Mouse (Mus musculus): Measurements from ENCODE around the gene Lrrc30.

Gene Lrrc30

DNA sequence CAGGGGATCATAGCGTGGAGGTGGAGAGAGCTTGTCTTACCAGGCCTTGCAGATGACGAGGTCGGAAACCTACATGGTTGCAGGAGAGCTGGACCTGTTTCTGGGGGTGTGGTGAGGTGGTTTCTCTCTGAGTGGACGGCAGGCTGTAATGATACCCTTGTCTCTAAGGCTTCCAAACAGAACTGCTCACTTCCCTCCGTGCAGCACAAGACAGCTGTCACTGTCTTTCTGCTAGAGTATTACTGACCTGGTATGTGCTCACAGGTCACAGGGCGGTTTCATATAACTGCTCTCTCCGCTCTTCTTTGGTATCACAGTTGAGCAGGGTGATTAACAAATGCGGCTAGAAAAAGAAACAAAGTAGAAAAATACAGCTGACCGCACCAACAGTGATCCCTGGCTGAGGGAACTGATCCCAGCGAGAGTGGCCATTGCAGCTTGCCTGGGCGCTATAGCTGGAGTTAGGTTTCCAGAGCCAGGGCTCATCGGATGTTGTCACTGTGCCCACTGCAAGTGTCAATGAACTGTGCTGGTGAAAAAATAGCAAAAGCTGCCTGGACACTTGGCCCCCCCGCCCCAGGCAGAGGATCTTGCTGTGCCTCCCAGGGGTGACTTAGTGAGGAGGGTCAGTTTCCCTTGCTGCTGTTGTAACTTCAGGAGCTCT lies at the start of gene Lrrc30:
TSS of gene Lrrc30 (minus strand) at position 48 of the 664 bp plus-strand sequence.
- no peak for DNase-seq (ENCODE audit: low spot score in 2 of 2)

DNA sequence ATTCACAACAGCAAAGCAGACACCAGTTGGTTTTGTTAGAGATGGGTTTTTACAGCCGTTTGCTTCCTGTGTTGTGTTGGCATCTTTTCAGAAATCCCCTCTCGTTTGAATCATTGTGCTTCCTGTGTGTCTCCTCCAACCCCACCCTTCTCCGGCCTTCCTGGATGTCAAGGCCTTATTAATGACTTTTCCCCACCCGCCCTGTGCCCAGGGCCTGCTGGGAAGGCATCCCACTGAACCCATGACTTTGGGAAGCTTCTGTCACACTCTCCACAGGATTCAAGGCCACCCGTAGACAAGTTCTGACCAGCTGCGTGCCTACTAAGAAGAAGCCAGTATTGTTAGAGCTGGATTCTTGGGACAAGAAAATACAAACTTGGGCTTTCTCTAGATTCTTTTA lies 48.6 kb upstream of the Lrrc30 start:
- no peak for DNase-seq (ENCODE audit: low spot score in 2 of 2)

DNA sequence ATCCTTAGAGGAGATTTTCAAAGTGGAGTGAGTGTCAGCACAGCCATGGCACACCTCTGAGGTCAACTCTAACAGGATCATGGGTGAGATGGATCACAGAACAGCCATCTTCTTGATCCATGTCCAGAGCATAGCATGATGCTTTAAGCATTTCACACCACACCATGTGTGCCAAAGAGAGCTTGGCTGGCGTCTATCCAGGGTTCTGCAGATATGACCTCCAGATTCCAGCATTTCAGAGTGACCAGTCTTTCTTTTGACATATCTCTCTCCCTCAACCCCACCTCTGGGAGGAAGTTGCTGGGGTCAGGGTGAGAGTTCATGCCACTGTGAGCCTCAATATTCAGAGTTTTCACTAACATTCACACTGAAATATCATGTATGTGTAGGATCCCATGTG lies 46.1 kb upstream of the Lrrc30 start:
- DNase-seq (ENCODE audit: low spot score in 2 of 2) = no peak

DNA sequence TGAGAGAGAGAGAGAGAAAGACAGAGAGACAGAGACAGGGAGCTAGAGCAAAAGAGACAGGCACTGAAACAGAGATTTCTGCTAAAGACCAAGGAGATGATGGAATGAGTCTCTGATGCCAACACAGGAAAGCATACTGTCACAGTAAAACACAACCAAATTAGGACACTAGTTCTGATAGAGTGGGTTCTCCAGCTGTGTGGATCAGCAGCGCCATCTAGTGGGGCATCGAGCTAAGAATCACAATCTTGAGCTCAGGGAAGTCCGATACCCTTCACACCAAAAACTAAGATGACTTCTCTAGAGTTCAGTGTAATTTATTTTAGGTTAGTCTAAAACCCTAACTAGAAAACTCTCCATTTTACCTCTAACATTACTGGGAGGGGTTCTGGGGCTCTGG lies 35.5 kb upstream of the Lrrc30 start:
- peak; percentile 35 to 61 for DNase-seq (ENCODE audit: low spot score in 2 of 2)

DNA sequence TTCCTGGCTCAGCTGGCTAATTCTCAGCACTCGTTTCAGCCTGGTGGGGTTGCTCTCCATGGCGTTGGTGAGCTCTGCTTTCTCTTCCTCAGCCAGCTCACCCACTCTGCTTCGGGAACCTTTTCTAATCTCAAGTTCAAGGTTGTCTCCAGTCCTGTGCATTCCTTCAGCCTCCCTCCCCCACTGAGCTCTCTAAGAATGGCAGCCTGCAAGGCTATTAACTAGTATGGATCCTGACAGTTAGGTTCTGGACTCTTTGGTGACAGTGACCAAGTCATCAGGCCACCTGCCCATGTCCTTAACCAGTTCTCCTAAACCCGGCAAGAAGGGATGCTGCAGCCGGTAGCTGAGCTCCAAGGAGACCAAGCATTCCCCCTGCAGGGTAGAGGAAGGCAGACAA lies 34.5 kb upstream of the Lrrc30 start:
- DNase-seq (ENCODE audit: low spot score in 2 of 2) = peak in 1 of 2 experiments; percentile 55

DNA sequence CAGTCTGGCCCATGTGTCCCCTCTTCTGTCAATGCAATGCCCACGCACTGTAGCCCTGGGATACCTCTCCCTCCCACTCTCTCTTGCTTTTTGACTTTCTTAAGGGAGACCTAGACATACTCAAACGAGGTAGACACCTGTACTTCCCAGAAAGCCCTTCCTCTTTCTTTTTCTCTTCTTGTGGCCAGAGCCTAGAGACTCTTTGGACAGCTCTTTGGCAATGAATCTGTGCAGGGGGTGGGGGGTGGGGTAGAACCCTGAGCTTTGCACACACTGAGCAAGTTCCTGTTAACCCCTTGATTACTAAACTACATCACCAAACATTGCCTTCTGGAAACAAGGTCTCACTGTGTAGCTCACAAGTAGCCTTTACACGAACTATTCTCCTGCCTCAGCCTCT lies 31.8 kb upstream of the Lrrc30 start:
- no peak for DNase-seq (ENCODE audit: low spot score in 2 of 2)

DNA sequence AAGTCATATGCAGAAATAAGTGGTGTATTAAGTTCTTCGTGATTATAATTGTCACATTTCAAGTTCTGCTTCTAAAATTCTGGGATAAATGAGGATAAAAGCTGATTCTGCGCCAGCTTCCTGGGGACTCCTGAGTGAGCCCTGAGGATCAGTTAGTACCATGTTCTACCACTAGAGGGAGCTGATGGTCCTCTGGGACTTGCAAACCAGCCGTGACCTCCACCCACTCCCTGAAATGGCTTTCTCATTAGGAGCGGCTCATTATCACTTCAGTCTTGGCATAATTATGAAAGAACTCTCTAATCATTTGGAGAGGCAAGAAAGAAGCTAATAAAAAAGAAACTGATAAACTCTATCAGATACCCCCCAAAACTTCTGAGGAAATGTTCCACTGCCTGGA lies 19.0 kb upstream of the Lrrc30 start:
- DNase-seq (ENCODE audit: low spot score in 2 of 2) = peak in 1 of 2 experiments; percentile 58

DNA sequence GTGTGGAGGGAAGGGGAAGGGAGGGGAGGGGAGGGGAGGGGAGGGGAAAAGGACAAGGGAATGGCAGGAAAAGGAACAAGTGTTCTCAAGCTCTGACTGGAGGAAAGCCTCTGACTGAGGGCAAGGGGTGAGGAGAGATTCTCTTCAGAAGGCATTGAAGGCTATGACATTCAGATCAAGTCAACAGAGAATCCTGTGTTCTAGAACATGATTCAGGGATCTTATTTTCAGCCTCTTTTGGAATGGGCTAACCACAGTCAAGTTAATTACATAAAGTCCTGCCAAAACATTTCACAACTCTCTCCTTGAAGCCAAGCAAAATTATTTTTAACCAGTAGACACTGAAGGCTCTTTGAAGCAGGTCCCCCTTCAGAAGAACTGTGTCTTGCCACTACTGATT lies 9.1 kb upstream of the Lrrc30 start:
- DNase-seq (ENCODE audit: low spot score in 2 of 2) = peak in 1 of 2 experiments; percentile 9

DNA sequence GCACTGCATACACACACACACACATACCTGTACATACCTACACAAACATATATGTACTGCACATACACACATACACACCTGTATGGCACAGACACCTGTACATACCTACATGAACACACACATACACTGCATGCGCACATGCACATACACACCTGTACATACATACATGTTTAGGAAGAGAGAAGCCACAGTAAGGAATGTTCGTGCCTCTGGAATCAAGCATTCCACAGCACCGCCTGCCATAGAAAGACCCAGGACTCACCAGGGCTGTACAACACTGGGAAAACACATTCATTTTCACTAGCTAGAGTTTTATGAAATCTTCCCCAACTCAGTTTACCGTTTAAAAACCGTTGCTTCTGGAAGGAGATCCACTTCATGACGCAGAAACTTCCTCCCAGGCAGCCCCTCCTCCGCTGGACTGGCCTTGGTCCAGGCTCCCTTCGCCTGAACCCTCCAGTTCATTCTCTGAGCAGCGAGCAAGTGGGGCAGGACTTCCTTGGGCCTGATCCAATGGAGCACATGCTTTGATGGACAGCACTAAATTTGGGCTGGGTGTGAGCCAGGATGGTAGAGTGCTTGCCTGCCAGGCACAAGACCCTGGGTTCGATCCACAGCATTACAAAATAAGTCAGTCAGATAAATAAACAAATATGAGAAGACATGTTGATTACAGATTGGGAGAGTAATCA lies 5.7 kb upstream of the Lrrc30 start:
- peak in 1 of 2 experiments; percentile 59 for DNase-seq (ENCODE audit: low spot score in 2 of 2)

DNA sequence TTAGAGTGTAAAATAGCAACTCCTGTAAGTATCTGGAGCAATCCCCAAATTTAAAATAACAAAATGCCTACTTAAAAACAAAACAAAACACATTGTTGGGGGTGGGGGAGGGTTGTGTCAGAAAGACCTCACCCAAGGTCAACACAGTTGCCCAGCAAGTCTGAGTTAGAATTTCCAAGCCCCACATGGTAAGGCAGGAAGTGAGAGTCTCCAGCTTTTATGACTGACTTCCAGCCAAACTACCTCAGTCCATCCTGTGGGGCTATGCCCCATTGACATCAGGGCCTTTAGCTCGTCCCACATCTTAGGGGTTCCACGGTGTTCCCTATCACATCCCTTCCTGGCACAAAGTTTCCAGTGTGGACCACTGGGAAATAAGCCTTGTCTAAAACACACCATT lies 4.4 kb upstream of the Lrrc30 start:
- no peak for DNase-seq (ENCODE audit: low spot score in 2 of 2)

DNA sequence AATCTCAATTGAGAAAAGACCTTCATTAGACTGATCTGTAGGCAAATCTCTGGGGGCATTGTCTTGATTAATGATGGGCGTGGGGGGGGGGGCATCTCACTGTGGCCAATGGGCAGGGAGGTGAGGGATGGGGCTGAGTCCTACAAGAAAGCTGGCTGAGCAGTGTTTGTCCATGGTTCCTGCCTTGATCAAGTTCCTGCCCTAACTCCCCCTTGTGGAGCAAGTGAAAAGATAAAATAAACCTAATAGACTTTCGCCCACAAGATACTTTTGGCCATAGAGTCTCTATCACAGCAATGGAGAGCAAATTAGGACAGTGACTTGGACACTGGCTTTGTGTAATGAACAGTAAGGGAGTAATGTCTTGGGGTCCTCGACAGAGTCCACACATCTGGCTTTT lies 3.8 kb upstream of the Lrrc30 start:
- no peak for DNase-seq (ENCODE audit: low spot score in 2 of 2)

DNA sequence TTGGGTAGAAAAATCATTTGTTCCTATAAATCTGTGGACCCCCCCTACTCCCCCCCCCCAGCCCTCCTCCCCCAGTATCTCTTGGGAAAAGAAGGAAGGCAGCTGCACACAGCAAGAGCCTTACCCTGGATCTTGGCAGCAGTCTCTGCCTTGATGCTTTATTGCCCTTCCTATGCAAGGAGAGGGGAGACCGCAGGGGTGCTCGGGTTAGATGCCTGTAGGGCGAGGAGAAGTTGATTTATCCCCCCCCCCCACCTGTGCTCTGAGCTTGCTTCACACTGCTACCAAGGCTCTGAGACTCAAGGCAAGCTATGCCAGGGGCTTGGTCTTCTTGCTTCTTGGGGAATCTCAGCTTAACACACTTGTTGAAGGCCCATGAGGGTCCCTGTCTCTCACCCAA lies 2.8 kb downstream of the Lrrc30 start:
- DNase-seq (ENCODE audit: low spot score in 2 of 2) = no peak

DNA sequence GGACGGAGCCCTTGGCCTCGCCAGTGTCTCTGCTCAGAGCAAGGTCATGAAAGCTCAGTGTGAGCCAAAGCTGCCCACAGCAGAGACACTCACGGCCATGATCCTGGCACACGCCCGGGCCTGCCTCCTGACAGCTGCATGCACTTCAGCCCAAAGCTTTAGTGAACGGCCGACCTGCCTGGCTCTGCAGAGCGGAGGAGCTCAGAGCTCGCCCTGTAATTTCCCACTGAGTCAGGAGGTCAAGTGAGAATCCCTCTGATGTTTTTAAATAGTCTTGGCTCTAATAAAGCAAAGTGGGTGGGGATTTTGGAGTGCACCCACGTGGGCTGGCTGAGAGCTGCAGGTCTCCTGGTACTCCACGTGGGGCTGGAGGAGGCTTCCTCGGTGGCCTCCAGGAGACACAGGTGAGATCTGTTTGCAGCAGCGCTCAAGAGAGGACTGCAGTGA lies 3.3 kb downstream of the Lrrc30 start:
- DNase-seq (ENCODE audit: low spot score in 2 of 2) = peak in 1 of 2 experiments; percentile 39

DNA sequence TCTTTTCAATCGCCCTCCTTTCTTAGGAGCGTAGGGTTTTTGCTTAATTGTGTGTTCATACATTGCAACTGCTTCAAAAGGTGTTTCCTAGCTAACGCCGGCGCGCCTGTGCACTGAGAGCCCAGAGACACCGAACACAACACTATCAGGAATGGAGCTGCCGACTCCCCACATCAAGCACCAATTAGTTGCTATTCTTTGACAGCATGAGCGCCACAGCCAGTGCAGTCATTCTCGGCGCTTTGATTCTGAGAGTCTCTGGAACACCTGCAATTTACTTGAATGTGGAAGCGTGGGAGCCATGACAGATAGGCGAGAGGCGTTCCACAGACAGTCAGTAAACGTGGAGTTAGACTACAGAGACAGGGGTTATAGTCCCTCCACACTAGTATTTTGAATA lies 4.0 kb downstream of the Lrrc30 start:
- no peak for DNase-seq (ENCODE audit: low spot score in 2 of 2)

DNA sequence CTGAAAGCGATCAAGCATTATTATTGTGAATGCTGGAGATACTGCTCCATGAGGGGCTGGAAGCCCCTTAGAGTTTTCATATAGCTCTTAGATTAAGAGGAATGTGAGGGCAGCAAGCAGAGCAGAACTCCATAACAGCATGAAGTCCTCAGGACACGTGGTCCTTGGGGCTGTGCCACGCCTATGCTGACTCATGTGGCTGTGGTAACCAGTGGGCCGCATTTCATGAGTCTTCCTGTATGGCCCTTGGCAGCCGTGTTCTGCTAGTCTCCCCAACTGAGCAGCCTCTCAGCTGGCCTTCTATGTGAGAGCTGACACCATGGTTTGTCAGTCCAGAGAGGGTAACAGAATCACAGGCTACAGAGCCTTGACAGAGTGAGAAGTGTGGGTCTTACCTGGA lies 7.1 kb downstream of the Lrrc30 start:
- no peak for DNase-seq (ENCODE audit: low spot score in 2 of 2)

DNA sequence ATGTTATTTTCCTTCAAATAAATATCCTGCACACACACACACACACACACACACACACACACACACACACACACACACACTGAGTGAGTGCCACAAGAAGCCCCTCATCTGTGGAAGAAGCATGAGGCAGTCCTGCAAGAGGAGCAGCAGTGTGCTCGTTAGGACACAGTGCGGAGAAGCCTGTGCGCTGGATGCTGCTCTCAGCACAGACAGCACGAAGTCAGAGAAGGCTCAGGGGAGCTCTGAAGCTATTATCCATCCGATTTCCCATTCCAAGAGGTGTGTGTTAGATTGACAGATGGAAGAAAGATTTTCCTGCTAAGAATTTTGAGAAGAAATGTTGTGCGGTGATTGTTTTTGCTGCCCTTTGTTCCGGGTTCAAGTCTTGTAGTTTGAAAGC lies 13.5 kb downstream of the Lrrc30 start:
- no peak for DNase-seq (ENCODE audit: low spot score in 2 of 2)

DNA sequence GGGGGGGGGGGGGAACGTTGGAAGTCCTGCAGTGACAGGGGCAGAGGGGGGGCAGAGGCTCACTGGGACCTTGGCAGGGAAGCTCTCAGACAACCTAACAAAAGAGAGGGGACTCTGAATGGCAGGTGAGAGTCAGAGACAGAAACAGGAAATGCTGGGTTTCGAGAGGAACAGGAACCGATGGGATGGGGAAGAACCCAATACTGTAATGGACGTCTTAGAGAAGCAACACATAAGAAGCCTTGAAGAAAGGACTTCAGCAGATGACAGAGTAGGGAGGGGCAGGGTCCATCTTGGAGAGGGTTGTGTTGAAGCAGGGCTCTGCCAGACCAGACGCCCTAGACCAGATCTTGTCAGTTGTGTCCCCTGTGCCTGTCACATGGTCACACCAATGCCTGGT lies 18.1 kb downstream of the Lrrc30 start:
- no peak for DNase-seq (ENCODE audit: low spot score in 2 of 2)

DNA sequence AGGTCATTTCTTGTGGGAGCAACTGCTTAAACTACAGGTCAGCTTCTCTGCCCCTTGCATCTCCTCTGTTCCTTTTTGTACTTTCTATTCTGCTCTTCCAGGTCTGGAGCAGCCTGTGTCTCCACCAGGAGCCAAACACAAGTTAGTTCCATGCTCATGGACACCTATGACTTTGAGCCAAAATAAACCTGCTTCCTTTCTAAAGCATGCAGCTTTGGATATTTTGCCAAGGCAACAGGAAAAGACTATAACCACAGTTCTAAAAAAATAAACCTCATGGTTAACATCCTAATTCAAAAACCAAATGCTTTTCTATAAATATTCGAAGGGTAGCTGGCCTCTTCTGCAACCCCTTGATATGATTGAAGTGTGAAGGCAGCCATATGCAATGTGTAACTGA lies 19.9 kb downstream of the Lrrc30 start:
- no peak for DNase-seq (ENCODE audit: low spot score in 2 of 2)

DNA sequence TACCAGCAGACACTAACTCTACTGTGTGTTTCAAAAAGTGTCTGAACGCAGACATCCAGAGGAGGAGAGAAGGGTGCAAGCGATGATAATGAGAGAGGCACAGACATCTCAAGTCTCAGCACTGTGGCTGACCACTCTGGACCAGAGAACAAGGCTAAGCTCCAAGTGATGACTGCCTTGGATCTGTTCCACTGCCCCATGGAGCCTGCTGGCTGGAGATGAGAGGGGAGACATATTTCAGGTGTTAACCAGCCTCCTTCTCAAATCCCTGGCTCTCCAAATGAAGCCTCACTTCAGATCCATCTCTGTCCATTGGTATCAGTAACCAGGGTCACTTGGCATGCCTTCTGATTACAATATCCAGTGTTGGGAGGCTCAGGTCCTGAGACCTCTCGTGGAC lies 20.4 kb downstream of the Lrrc30 start:
- DNase-seq (ENCODE audit: low spot score in 2 of 2) = no peak

DNA sequence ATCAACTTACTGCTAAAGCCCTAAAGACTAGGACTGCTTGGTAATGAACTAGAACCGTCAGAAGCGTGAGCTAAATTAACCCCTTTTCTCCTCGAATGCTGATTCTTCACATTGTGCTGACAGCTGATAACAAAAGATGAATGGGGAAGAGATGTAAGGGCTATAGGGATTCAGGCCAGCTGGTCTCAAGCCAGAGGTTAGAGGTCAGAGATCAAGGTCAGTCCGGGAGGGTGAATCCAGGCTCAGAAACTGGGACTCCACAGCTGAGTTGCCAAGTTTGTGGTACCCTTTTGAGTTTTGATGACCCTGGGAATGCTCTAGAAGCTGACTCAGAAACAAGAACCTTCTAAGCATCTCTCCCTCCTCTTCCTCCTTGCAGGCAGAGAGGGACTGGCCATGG lies 28.1 kb downstream of the Lrrc30 start:
- no peak for DNase-seq (ENCODE audit: low spot score in 2 of 2)

DNA sequence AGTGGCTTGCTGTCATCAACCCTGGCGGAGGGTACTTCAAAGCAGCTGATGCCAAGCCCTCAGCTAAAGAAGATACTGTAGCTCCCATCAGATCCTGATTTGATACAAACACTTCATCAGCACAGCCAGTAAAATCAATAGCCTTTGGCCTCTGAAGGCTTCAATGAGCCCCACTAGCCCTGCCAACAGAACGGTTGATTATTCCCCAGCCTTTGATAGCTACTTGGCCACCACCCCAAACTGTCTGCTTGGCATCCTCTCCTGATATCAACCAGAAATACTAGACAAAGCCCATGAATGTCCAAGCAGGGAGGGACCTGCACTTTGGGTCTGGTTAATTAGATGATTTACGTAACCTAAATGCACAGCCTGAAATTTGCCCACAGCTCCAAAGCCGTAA lies 30.0 kb downstream of the Lrrc30 start:
- no peak for DNase-seq (ENCODE audit: low spot score in 2 of 2)

DNA sequence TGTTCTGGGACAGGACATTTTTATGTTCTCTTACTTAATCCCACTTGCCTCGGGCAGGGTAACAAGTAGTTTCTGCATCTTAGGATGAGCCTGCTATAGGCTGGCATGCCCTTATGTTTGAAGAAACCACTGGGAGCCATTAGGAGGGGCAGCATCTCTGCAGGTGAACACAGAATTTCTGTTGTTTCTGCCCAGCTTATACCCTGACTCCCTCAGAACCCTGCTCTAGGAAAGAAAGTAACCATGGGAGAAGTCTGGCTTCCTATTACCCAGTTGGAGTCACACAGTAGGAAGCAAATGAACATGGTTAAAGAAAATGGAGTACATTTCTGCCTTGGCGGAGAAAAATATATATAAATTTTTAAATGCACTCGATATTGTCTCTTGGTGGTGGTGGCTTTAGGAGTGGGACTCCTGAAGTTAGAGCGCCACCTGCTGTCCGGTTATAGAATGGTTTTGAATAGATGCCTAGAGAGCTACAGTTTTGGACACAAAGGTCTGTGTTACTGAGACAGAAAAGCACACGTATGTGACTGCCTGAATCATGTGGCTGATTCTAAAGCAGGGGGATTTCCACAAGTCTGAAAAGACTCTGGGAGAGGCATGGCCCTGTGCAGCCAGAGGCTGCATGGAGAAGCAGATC lies 47.5 kb downstream of the Lrrc30 start:
- peak; percentile 56 to 86 for DNase-seq (ENCODE audit: low spot score in 2 of 2)

DNA sequence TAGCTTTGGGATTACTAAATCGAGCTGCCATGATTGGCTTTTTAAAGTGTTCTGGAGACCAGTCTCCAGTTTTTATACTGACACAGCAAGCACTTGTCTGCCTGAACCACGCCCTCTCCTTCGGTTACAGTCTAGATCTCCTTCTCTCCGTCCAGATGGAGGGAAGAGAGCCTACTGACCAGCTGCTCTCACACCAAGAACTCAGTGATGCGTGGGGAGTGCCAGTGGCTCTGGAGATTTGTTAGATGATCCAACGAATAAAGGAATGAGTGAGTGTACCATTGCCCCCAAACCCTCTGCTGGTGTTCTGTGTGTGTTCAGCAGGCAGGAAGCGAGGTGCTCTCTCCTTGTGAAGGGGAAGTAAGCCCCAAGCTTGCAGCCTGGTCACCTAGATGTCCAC lies 48.0 kb downstream of the Lrrc30 start:
- peak in 1 of 2 experiments; percentile 26 for DNase-seq (ENCODE audit: low spot score in 2 of 2)

Data from urinary bladder, postnatal 4 days (tissue).